Mouse (Mus musculus) spleen, embryonic (tissue): ENCODE measurements around the gene Clcnka.

Experiments used
- CTCF ChIA-PET: fragments of 350-600 bp; sonication (Branson Sonifier 250); formaldehyde crosslinking; loops from one replicate; lab custom pipeline; 2022; lab: Charles Lee

Gene Clcnka

DNA sequence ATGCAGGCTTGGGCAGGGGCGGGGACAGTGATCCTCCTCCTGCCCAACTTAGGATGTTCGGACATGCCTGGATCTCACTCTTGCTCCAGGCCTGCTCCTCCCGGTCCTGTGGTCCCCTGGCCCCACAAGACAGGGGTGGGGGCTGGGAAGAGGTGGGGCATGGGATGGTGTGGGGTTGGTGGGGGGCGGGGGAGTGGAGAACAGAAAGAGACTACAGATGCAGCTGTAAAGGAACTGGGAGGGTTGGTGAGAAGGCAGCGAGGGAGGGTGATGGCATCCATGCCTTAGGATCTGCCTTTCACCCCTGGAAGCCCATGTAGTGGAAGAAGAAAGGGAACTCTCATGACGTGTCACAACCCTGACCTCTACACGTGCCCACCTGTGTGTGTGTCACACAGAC, 57.0 kb downstream of the Clcnka start:
- CTCF ChIA-PET: no interaction called here

DNA sequence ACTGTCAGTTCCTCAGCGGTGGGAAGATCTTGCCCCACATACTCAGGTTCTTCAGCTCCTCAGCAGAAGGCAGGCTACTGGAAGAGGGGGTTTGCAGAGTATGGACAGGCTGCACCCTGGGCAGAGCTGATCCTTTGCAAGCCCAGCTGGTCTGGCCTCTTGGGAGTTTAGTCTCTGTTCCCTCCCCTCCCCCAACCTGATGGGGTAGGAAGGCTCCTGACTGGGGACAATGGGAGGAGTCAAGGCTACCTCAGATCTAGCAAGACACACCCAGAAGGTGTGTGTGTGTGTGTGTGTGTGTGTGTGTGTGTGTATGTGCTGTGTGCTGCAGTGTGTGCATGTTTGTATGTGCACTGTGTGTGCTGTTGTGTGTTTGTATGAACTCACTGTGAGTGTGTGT, 59.7 kb downstream of the Clcnka start:
- CTCF ChIA-PET: no interaction called here

DNA sequence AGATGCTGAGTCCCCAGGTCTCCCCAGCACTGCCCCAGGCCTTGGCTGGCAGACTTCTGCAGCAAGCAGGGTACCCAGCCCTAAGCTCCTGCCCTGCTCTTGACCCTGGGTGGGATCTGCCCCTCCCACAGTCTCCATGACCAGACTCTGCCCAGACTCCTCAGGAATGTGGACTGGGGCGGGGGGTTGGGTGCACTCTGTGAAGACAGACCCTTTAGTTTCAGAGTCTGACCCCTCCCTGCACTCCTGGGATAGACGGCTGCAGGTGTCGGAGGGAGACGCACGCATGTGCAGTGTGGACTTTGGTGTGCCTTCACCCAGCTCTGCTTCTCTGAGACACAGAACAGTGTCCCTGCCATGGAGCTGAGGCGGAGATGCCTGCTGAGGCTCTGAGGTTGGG, 60.5 kb downstream of the Clcnka start:
- CTCF ChIA-PET: no interaction called here

DNA sequence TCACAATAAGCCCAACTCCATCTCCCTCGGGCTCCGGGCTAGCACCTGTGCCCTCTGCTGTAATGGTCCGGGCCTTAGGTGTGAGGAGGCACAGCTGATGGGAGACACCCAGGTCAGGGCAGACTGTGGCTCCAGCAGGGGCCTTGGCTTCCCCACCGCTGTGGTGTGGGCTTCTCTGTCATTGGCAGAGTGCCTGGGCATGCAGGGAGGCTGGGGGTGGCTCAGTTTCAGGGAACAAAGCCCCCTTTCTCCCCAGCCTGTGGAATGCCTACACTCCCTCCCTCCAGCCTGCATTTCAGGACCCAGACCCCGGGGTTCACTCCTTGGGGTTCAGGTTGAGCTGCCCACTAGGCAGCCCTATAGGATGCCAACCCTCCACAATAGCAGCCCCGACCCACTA, 62.3 kb downstream of the Clcnka start:
- CTCF ChIA-PET: no interaction called here

DNA sequence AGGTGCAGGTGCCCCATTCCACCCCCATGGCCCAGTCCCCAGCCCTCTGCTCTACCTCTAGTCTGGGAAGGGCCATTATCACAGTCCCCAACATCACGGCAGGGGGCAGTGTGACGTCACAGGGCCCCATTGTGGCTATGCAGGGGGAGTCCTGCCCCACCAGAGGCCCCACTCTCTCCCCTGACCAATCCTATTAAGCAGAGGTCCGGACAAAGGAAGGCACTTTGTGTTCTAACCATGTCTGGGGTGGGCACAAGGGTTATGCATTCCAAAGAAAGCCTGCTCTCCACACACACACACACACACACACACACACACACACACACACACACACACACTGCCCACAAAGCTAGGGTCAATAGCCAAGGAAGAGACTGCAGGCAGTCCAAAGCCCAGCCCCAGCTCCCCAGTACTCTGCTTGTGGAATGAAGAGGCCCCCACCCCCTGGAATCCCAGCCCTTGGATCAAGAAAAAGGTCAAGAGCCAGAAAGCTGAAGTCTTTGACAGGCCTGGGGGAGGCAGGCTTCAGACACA, 63.2 kb downstream of the Clcnka start:
- CTCF ChIA-PET: interaction anchor here (0.5 kb wide), 1 partner anchor 245 kb away, joined by 3 read pairs; no protein-coding TSS in a partner anchor

DNA sequence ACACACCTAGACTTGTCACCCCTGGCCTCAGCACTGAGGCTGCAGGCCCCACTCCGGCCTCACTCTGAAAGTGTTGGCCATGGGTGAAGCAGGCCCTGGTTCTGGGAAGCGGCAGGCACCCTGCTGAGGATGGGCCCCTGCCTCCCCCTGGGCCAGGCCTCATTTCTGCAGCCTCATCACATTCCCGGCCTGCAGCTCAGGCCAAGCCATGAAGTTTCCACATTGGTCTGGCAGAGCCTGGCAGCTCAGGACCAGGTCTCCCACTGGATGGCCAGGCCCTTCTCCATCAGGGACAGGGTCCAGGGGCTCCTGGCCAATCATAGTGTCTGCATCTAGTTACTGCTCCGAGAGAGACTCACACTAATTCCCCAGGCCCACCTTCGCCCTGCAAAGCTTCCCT, 63.8 kb downstream of the Clcnka start:
- CTCF ChIA-PET: no interaction called here
